Mouse (Mus musculus) ES-Bruce4 (cell line): ENCODE results near the gene Cox8a. TPM values are rescaled to one million over a fixed set of nuclear protein-coding genes. Genes with fewer than 3 reads are reported as not detected.

Experiments
- H3K27ac ChIP-seq: 2 replicates; pipeline ENCODE4 v1.5.1; 2012; ENCODE audit warnings: low read length, inconsistent platforms; ENCODE audit not compliant: insufficient read depth
- H3K27me3 ChIP-seq: 2 replicates; pipeline ENCODE4 v1.6.1; 2012; ENCODE audit warnings: mild to moderate bottlenecking, low read length, inconsistent platforms; ENCODE audit not compliant: control insufficient read depth, poor library complexity, insufficient read depth, severe bottlenecking
- H3K36me3 ChIP-seq: 2 replicates; pipeline ENCODE4 v1.6.1; 2012; ENCODE audit warnings: inconsistent platforms, mild to moderate bottlenecking, low read length, moderate library complexity; ENCODE audit not compliant: control insufficient read depth, poor library complexity, insufficient read depth, severe bottlenecking
- H3K4me1 ChIP-seq: one replicate; pipeline ENCODE4 v1.8.1; 2011; ENCODE audit warnings: low read length; ENCODE audit not compliant: control insufficient read depth, insufficient read depth
- H3K4me3 ChIP-seq: 2 replicates; pipeline ENCODE4 v1.5.1; 2011; ENCODE audit warnings: low read depth, mild to moderate bottlenecking, low read length
- H3K9ac ChIP-seq: 2 replicates; pipeline ENCODE4 v1.6.1; 2012; ENCODE audit warnings: low read depth, mild to moderate bottlenecking, inconsistent platforms; ENCODE audit not compliant: poor library complexity, severe bottlenecking
- H3K9me3 ChIP-seq: replicated peaks from 2 replicates; pipeline ENCODE4 v1.6.1; 2012; ENCODE audit warnings: mild to moderate bottlenecking, low read length, inconsistent platforms; ENCODE audit not compliant: control insufficient read depth, poor library complexity, insufficient read depth, severe bottlenecking
- CTCF ChIP-seq: IDR thresholded peaks from one replicate; pipeline ENCODE4 v1.8.1; 2011; ENCODE audit warnings: low read depth, low read length
- EP300 ChIP-seq: IDR thresholded peaks from 2 replicates; pipeline ENCODE4 v1.6.1; 2011; ENCODE audit warnings: low read depth, low read length; ENCODE audit not compliant: insufficient read depth
- POLR2A ChIP-seq: IDR thresholded peaks from one replicate; pipeline ENCODE4 v1.8.1; 2011; ENCODE audit warnings: low read length; ENCODE audit not compliant: insufficient read depth
- polyA plus RNA-seq: library from polyadenylated mRNA; stranded (reverse); fragments of >200 nt; gene quantifications from 2 replicates; pipeline ENCODE4 v1.2.4, GENCODE M21; 2011; ENCODE audit warnings: low read depth; ENCODE audit not compliant: missing spikeins, insufficient read depth, insufficient read length

Cox8a gene
- polyA plus RNA-seq: 584 and 638 TPM in 2 replicates

GRCm38 (mm10) chr19:7217162-7217925 lies at the start of gene Cox8a:
Gene Cox8a (minus strand): TSS chr19:7217616.
- H3K27me3 ChIP-seq: no peaks in the 10 kb centered on the region
- no peaks in the 10 kb centered on the region for H3K4me1 ChIP-seq
- H3K9me3 ChIP-seq: no peaks in the 10 kb centered on the region
- peak within 1 kb of the TSS; percentile 81 for H3K9ac ChIP-seq
- peak within 1 kb of the TSS; percentile 68 for H3K4me3 ChIP-seq
- H3K36me3 ChIP-seq: peaks cover 23% of the 10 kb centered on the region
- TF ChIP-seq CTCF (no peak), EP300 (no peak), POLR2A (no peak)
- H3K27ac ChIP-seq: peak within 1 kb of the TSS; percentile 46

GRCm38 (mm10) chr19:7266421-7266831 lies 49.0 kb upstream of the Cox8a start:
- no peaks in the 10 kb centered on the region for H3K27me3 ChIP-seq
- H3K9me3 ChIP-seq: no peaks in the 10 kb centered on the region
- TF ChIP-seq CTCF (no peak), POLR2A (no peak), EP300 (0 out of 2 replicates have a peak, but pooled peaks have one; percentile 15)
- peak overlapping the region; percentile 48 for H3K27ac ChIP-seq
- peaks cover 5% of the 10 kb centered on the region for H3K4me1 ChIP-seq
- H3K36me3 ChIP-seq: peaks cover 8% of the 10 kb centered on the region
- peak overlapping the region; percentile 52; the same call in 1 of the 2 replicates for H3K4me3 ChIP-seq
- peak overlapping the region; percentile 98 for H3K9ac ChIP-seq

- H3K9ac ChIP-seq: peak overlapping the region; percentile 30
- H3K4me1 ChIP-seq: peaks cover 5% of the 10 kb centered on the region
- no peaks in the 10 kb centered on the region for H3K27me3 ChIP-seq
- no peak for TF ChIP-seq POLR2A
- TF ChIP-seq CTCF: no peak
- TF ChIP-seq EP300: peak; percentile 84
- H3K36me3 ChIP-seq: peaks cover under 1% of the 10 kb centered on the region; the same call in 1 of the 2 replicates
- peak overlapping the region; percentile 93 for H3K27ac ChIP-seq
- peak overlapping the region; percentile 45 for H3K4me3 ChIP-seq
- no peaks in the 10 kb centered on the region for H3K9me3 ChIP-seq
Observed at GRCm38 (mm10) chr19:7265478-7266191, 48.2 kb upstream of the Cox8a start.

- H3K4me3 ChIP-seq: peak overlapping the region; percentile 45
- no peak for TF ChIP-seq CTCF
- 0 out of 2 replicates have a peak, but pooled peaks have one; percentile 65 for TF ChIP-seq EP300
- peak overlapping the region; percentile 93 for H3K27ac ChIP-seq
- no peaks in the 10 kb centered on the region for H3K36me3 ChIP-seq
- peak overlapping the region; percentile 30 for H3K9ac ChIP-seq
- H3K27me3 ChIP-seq: no peaks in the 10 kb centered on the region
- peaks cover 5% of the 10 kb centered on the region for H3K4me1 ChIP-seq
- H3K9me3 ChIP-seq: no peaks in the 10 kb centered on the region
Observed at GRCm38 (mm10) chr19:7264766-7265331, 47.4 kb upstream of the Cox8a start.

- Histone ChIP-seq H3K36me3 (no peaks in the 10 kb centered on the region), H3K9me3 (no peaks in the 10 kb centered on the region), H3K27ac (peak overlapping the region; percentile 93), H3K4me1 (peaks cover 5% of the 10 kb centered on the region), H3K9ac (peak overlapping the region; percentile 14), H3K27me3 (no peaks in the 10 kb centered on the region), H3K4me3 (no peak overlapping the region)
- TF ChIP-seq EP300: 0 out of 2 replicates have a peak, but pooled peaks have one; percentile 41
- TF ChIP-seq POLR2A: no peak
- peak; percentile 91 for TF ChIP-seq CTCF
Observed at GRCm38 (mm10) chr19:7264088-7264765, 46.8 kb upstream of the Cox8a start.
